Mouse (Mus musculus): ENCODE data around the gene Myl6b.

GRCm38 (mm10) chr10:128502341-128502740 lies 3.9 kb upstream of the Myl6b start:
- TF ChIP-seq CTCF (IDR thresholded peaks at IDR 0.05; ENCODE audit: control insufficient read depth, insufficient read depth, insufficient replicate concordance, low read depth, low read length), result no peak
- no peak for TF ChIP-seq POLR2A (IDR thresholded peaks at IDR 0.05; ENCODE audit: control insufficient read depth, low read depth, low read length)
